Mouse (Mus musculus) lung, postnatal 0 days (tissue): ENCODE results near the gene Slc6a19.

ENCODE experiments used
- CTCF ChIP-seq: IDR thresholded peaks from 2 replicates; pipeline ENCODE4 v1.5.1; 2016; ENCODE audit warnings: antibody characterized with exemption, mild to moderate bottlenecking
- EP300 ChIP-seq: IDR thresholded peaks from 2 replicates; pipeline ENCODE4 v1.6.1; 2016; ENCODE audit warnings: antibody characterized with exemption, mild to moderate bottlenecking, control low read depth

DNA sequence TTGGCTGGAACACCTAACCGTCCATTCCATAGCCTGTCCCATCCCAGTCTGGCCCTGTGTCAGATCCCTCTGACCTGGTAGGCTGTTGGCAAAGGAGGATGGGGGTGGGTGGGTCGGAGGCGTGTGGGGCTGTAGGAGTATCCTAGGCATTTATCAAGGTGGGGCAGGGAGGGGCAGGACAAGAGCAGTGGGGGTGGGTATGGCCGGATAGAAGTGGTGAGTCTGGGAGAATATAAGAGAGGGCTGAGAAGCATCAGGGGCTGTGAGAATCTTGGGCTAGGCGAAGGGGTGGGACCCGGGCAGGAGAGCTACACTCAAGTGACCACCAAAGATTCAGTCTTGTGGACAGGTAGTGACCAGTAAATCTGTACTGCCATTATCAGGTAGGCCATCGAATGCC, 27.6 kb upstream of the Slc6a19 start:
- no peak for TF ChIP-seq EP300
- TF ChIP-seq CTCF: no peak
